Mouse (Mus musculus): ENCODE data around the gene Tfap2a.

Gene Tfap2a

GRCm38 (mm10) chr13:40713241-40713640 lies 24.9 kb downstream of the Tfap2a start:
- in situ Hi-C loops (cut with MboI, MseI) = no loop called here

GRCm38 (mm10) chr13:40712526-40712832 lies 25.7 kb downstream of the Tfap2a start:
- in situ Hi-C loops (cut with MboI, MseI) = no loop called here

- in situ Hi-C loops (cut with MboI, MseI) = no loop called here
These were observed 26.3 kb downstream of the Tfap2a start for GRCm38 (mm10) chr13:40711661-40712525.

- in situ Hi-C loops (cut with MboI, MseI) = no loop called here
These were observed 28.2 kb downstream of the Tfap2a start for GRCm38 (mm10) chr13:40710062-40710342.

GRCm38 (mm10) chr13:40709321-40710061 lies 28.7 kb downstream of the Tfap2a start:
- in situ Hi-C loops (cut with MboI, MseI) = no loop called here

- in situ Hi-C loops (cut with MboI, MseI) = no loop called here
These were observed 29.3 kb downstream of the Tfap2a start for GRCm38 (mm10) chr13:40708913-40709312.

GRCm38 (mm10) chr13:40708271-40708670 lies 29.9 kb downstream of the Tfap2a start:
- in situ Hi-C loops (cut with MboI, MseI) = no loop called here

- in situ Hi-C loops (cut with MboI, MseI) = no loop called here
These were observed 30.5 kb downstream of the Tfap2a start for GRCm38 (mm10) chr13:40707646-40708045.

- in situ Hi-C loops (cut with MboI, MseI) = no loop called here
These were observed 31.6 kb downstream of the Tfap2a start for GRCm38 (mm10) chr13:40706612-40707011.

GRCm38 (mm10) chr13:40705821-40706425 lies 32.3 kb downstream of the Tfap2a start:
- in situ Hi-C loops (cut with MboI, MseI) = no loop called here

- in situ Hi-C loops (cut with MboI, MseI) = no loop called here
These were observed 33.2 kb downstream of the Tfap2a start for GRCm38 (mm10) chr13:40704864-40705455.

- in situ Hi-C loops (cut with MboI, MseI) = no loop called here
These were observed 34.1 kb downstream of the Tfap2a start for GRCm38 (mm10) chr13:40703982-40704501.

- in situ Hi-C loops (cut with MboI, MseI) = no loop called here
These were observed 34.9 kb downstream of the Tfap2a start for GRCm38 (mm10) chr13:40703123-40703797.

GRCm38 (mm10) chr13:40702361-40703122 lies 35.6 kb downstream of the Tfap2a start:
- in situ Hi-C loops (cut with MboI, MseI) = no loop called here

GRCm38 (mm10) chr13:40701691-40702090 lies 36.5 kb downstream of the Tfap2a start:
- in situ Hi-C loops (cut with MboI, MseI) = no loop called here

- in situ Hi-C loops (cut with MboI, MseI) = no loop called here
These were observed 52.4 kb downstream of the Tfap2a start for GRCm38 (mm10) chr13:40685790-40686189.

- in situ Hi-C loops (cut with MboI, MseI) = no loop called here
These were observed 61.4 kb downstream of the Tfap2a start for GRCm38 (mm10) chr13:40676730-40677129.
